Mouse (Mus musculus) erythroblast, embryonic 14.5 days (primary cell): ENCODE data around the gene Cerkl.

Experiments used
- GATA1 ChIP-seq: IDR thresholded peaks from 2 replicates; pipeline ENCODE4 v1.6.1; 2012; ENCODE audit warnings: low read length, inconsistent platforms, mixed read lengths
- TAL1 ChIP-seq: IDR thresholded peaks from 3 replicates; pipeline ENCODE4 v1.6.1; 2012; ENCODE audit warnings: low read length, inconsistent platforms, mixed read lengths

- TF ChIP-seq TAL1 = no peak
- no peak for TF ChIP-seq GATA1
These were observed 42.1 kb downstream of the Cerkl start for GRCm38 (mm10) chr2:79414505-79414904.
